Mouse (Mus musculus) lung, postnatal 0 days (tissue): ENCODE data around the gene Nme7.

ENCODE experiments used
- CTCF ChIP-seq: IDR thresholded peaks from 2 replicates; pipeline ENCODE4 v1.5.1; 2016; ENCODE audit warnings: antibody characterized with exemption, mild to moderate bottlenecking
- EP300 ChIP-seq: IDR thresholded peaks from 2 replicates; pipeline ENCODE4 v1.6.1; 2016; ENCODE audit warnings: antibody characterized with exemption, mild to moderate bottlenecking, control low read depth

DNA sequence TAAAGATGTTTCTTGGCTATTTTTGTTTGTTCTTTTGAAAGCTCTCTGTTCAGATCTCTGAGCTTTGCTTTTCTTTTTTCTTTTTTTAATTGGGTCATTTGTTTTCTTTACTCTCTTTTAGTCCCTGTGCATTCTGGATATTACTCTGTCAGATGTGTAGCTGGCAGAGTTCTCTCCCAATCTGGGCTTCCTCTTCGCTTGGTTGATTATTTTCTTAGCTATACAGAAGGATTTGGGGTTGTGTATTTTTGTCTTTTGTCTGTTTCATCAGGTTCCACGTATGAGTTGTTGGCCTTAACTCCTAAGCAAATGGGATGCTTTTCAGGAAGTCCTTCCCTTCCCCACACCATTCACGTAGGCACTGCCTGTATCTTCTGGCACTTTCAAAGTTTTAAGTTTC lies 54.1 kb downstream of the Nme7 start:
- no peak for TF ChIP-seq CTCF
- no peak for TF ChIP-seq EP300
